Mouse (Mus musculus): ENCODE data around the gene Ndufc1. TPM values are rescaled to one million over a fixed set of nuclear protein-coding genes. Genes with fewer than 3 reads are reported as not detected.
"Not testable (repeated sequence)": the region's sequence is repeated elsewhere in the genome, so short reads cannot be mapped to it uniquely, and the experiment has no call there.

Ndufc1 gene
- 126 and 167 TPM in 2 replicates for polyA plus RNA-seq (2012; rRNA removed)

DNA sequence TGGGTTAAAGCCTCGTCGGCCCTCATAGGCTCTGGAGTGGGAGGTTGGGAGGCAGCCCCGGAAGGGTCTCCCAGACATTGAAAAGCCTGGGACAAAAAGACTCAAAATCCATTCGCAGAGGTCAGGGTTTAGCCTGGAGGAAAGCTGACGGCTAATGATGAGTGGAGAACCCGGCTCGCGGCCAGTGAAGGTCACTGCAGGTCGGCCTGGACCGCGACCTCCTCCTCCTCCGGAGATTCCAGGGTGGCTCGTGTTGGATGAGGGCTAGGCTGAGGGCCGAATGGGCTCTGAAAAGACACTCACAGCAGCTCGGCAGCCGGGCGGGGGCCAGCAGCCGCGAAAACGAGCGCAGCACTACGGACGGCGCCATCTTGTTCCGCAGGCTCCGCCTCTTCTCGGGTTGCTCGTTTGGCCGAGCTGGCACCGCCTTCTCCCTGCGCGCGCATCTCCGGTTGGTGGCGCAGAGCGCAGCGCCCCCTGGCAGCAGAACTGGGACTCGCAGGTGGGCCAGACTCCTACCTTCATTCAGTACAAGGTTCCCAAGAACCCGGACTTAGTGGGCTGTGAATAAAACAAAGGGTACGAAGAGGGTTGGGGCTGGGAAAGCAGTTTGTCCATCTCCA is at the start of gene Ndufc1:
Ndufc1 (minus strand) TSS at position 428 of the 623 bp plus-strand sequence.
- DNase-seq (ENCODE audit: low read depth, low spot score), result peak; percentile 79
- WGBS, result under 1% methylated on average over 40 of the region's 40 CpGs

DNA sequence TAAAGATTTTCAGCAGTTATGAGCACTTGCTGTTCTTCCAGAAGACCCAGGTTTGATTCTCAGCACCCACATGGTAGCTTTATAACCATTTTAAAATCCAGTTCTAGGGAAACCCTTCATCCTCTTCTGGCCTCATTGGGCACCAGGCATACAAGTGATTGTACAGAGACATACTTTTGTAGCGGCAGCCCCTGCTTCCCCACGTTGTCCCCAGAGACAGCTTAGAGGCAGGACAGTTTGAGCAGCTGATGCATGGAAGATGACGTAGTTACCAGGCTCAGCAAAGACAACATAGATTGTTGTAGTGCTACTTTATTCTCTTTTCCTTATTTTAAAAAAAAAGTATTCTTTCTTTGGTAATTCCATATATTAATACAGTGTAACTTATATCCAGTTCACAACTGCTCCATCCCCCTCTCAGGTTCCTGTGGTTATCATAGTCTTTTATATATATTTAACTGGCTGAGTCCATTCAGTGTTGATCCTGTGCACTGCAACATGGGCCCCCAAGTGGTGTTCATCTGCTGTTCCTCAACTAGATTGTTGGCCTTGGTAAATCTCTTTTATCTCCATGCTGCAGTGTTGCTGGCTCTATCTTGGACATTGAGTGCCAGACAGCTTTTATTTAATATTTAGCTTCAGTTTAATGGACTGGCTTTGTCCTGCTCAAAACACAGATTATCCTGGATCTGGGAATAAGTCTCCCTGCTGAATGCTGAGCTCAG is 26.2 kb upstream of the Ndufc1 start:
- 86% methylated on average over 3 of the region's 3 CpGs for WGBS
- no peak for DNase-seq (ENCODE audit: low read depth, low spot score)

DNA sequence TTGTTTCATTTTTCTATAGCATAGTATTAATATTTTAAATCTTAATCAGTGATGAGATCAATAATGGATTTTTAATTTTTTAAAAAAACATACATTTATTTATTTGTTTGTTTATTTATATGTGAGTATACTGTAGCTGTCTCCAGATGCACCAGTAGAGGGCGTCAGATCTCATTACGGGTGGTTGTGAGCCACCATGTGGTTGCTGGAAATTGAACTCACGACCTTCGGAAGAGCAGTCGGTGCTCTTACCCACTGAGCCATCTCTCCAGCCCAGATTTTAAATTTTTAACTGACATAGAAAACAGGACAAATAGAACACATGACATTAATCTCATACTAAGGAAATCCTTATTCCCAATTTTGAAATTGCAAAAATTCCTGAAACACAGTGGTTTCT is 25.6 kb upstream of the Ndufc1 start:
- not testable (repeated sequence) for DNase-seq (ENCODE audit: low read depth, low spot score)
- WGBS, result 83% methylated on average over 5 of the region's 5 CpGs

DNA sequence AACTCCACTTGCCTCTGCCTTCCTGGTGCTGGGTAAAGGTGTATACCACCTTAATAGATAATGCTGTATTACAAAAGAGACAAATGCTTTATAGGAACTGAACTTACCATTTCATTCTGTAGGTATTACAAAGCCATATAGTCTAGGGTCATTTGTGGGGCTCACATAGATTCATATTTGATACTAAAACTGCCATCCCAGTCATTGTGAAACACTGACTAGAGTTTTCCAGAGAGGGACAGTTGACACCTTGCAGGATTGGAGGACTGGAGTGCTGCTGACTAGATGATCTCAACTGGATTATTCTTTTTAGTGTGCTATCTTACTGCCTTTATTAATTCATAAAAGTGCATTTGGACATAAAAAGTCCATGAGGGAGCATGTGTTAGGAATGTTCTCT is 16.6 kb upstream of the Ndufc1 start:
- no peak for DNase-seq (ENCODE audit: low read depth, low spot score)

DNA sequence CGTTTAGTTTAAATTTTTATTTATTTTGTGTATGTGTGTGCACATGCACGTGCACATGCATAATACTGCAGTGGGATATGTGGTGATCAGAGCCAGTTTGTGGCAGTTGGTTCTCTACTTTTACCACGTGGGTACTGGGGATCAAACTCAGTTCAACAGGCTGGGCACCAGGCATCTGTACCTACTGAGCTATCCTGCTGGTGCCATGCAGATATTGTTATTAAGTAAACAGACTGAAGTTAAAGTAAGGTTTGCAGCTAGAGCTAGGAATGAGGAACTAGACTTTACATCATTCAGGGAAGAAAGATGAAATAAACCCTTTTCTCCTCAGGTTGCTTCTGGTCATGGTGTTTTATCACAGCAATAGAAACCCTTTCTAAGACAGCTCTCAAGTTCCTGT is 13.1 kb upstream of the Ndufc1 start:
- WGBS, result 30% methylated on average over 3 of the region's 3 CpGs
- DNase-seq (ENCODE audit: low read depth, low spot score), result no peak

DNA sequence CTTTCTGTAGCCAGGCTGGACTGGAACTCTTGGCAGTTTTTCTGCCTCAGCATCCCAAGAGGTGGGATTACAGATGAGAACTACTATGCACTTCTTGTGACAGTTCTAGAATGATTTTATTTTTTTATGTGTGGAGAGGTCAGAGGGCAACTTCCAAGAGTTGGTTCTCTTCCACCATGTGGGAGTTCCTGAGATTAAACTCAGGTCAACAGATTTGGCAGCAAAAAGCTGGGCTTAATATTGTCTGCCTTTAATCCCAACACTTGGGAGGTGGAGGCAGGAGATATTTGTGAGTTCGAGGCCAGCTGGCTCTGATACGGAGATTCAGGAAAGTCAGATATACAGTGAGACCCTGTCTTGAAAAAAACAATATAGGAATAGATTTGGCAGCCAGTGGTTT is 9.2 kb upstream of the Ndufc1 start:
- no peak for DNase-seq (ENCODE audit: low read depth, low spot score)
- WGBS, result 47% methylated on average over 2 of the region's 2 CpGs

DNA sequence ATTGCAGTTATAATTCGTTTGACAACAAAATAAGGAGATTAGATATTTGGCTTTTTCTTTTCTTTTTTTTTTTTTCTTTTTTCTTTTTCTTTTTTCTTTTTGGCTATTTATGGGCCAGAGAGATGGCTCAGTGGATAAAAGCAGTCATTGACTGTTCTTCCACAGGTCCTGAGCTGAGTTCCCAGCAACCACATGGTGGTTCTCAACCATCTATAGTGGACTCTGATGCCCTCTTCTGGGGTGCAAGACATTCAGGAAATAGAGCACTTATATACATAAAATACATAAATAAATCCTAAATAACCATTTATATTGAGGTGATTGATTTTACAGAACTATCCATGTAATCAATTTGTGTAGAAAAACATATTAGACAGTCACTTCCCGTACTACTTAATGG is 8.7 kb upstream of the Ndufc1 start:
- WGBS, result 38% methylated on average over 2 of the region's 2 CpGs
- no peak for DNase-seq (ENCODE audit: low read depth, low spot score)

DNA sequence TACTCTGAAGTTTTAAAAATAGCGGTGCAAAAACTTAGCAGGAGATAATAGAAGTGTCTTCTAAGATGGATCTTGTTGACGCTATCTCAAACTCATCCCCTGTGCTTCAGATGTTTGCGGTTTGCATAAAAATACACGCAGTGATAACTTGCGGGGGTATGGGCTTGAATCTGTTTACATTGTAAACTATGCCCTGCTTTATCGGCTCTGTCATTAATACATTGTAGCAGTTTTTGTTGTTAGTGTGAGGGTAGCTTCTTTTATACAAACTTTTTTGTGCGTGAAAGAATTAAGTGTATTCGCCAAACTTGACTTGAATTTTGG is 8.3 kb upstream of the Ndufc1 start:
- DNase-seq (ENCODE audit: low read depth, low spot score), result no peak
- 3% methylated on average over 8 of the region's 8 CpGs for WGBS

DNA sequence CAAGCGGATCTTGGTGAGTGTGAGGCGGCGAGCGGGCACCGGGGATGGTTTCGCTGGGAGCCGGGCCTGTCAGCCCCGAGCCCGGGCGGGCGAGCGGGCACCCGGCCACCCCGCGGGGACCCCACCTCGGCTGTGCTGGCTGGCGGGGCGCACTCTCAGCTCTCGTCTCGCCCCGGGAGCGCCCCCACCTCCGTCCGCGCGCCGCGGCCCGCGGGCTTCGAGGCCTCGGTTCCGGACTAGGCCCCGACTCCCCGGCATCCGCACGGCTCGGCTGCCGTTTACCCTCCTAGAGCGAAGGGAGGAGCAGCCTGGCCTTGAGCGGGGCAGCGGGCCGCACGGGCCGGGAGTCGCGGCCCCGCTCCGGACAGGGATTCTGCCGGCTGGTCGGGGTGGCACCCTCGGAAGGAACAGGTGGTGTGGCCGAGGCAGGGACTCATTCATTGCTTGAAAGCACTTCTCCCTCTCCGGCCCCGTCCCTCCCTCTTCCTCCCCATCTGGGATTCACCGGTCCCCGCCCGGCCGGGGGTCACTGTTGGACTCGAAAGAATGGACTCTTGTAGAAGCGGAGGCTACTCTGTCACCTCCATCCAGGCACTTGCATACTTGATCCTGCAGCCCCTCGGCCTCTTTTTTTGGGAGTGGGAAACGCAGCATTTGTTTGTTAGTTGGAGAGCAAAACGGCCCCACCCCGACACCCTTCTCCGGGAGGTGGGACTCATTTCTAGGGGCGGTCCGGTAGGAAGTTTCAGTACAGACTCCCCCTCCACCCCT is 7.8 kb upstream of the Ndufc1 start:
- DNase-seq (ENCODE audit: low read depth, low spot score), result no peak
- under 1% methylated on average over 68 of the region's 68 CpGs for WGBS

DNA sequence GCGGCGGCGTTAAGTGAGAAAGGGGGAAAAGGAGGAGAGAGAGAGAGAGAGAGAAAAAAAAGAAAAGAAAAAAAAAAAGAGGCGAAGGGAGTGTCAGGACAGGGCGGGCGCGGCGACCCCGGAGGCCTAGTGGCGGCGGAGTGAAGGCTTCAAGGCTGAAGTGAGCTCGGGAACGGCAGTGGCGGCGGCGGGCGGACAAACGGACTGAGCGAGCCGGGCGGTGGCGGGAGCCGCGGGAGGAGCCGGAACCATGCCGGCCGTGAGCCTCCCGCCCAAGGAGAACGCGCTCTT is 7.2 kb upstream of the Ndufc1 start:
- DNase-seq (ENCODE audit: low read depth, low spot score), result no peak
- WGBS, result under 1% methylated on average over 30 of the region's 30 CpGs

DNA sequence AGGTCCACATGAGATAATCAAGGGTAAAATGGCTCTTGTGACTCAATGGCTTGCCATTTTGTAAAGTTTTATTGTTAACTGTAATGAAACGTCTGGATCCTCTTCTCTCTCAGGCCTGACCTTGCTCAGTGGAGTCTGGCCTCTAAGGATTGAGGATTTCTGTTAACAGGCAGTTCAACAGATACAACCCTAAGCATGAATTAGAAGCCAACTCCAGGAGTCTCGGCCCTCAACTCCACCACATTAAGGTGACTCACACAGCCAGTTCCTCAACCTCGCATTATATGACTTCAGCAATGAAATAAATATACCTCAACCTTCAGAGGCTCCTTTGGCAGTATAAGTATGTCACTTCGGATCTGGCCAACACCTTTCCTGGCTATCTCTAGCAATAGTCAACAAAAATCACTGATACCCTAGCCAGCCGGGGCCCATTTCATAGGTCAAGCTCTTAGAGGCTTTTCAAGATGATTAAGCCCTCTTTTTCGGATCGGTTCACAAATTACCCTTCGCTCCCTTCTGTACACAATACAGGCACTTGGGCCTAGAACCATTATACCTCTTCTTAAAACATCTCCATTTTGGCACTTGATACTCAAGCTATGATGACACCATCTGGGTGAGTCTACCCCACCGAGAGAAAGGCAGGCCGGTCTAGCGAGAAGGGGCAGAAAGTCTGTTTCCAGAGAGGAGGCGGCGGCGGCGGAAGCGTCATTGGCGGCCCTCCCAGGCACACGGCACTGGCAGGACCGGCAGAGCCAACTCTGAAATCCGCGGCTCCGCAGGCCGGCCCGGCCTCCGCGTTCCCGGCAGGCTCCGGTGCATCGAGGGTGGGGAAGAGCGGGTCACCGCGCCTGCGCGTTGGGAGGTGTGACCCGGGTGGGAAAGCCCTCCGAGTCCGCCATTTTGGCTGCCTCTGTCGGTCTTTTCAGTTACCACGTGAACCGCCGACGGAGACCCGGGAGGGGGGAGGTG is 6.6 kb upstream of the Ndufc1 start, which contains the start of gene Naa15:
Naa15 (plus strand) TSS at position 51 of the 975 bp plus-strand sequence.
- DNase-seq (ENCODE audit: low read depth, low spot score), result peak; percentile 73
- WGBS, result 1% methylated on average over 43 of the region's 43 CpGs

DNA sequence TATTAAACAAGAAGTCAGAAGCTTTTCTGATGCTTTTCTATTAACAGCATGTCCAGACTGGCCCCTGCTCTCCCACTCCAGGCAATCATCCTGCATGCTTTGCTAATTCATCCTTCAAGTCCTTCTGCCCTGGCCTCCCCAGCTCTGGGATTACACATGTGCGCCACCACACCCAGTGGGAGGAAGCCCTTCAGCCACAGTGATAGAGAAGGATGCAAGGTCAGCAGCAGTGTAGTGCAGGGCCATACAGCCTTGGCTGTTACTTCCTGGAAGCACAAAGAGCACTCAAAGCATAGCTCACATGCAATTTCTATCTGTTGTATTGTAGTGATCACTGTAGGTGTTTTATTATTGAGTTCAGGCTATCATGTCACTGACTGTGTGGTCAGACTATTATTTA is 4.5 kb upstream of the Ndufc1 start:
- no peak for DNase-seq (ENCODE audit: low read depth, low spot score)
- WGBS, result 67% methylated on average over 1 of the region's 1 CpGs

DNA sequence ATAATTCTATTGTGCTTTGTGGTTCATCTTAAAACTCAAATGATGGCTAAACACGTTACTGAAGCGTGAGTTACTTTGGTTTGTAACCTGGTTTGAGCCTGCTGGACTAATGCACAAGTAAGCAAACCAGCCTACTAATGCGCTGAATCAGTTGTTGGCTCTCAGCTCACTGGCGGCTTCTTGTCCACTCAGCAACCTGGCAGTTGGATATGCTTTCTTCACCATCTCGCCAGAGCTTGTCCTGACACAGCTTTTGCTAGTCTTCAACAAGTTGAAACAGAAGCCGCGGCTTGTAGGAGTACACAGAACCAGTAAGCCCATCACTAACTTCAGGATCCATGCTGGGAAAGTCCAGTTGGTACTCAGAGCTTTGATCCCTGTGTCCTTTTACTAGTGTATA is 3.7 kb upstream of the Ndufc1 start:
- DNase-seq (ENCODE audit: low read depth, low spot score), result no peak
- WGBS, result 93% methylated on average over 7 of the region's 7 CpGs

DNA sequence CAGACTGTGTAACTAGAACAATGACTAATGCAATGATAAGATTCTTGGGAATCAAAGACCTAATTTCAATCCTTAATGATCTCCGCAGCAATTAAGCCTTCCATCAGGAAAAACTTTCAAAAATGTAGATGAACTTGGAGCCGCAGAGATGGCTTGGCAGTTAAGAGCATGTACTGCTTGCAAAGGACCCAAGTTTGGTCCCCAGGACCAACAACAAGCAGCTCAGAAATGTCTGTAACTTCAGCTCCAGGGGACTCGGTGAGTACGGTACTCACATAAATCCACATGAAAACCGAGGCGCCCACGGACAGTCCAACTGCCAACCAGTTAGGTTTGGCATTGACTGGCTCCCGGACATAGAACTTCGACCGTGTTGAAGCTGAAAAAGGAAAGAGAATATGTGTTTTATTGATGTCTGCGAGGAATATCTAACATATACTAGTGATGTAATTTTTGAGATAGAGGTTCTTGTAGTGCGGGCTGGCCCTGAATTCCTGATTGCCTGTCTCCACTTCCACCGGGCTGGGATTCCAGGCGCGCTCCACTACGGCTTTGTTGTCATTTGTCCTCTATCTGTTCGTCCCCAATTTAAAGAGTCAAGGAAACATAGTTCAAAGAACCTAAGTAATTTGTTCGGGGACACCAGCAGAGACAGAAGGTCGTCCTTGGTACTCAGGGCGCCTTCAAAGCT is 773 bp downstream of the Ndufc1 start:
- WGBS, result 11% methylated on average over 20 of the region's 20 CpGs
- no peak for DNase-seq (ENCODE audit: low read depth, low spot score)

DNA sequence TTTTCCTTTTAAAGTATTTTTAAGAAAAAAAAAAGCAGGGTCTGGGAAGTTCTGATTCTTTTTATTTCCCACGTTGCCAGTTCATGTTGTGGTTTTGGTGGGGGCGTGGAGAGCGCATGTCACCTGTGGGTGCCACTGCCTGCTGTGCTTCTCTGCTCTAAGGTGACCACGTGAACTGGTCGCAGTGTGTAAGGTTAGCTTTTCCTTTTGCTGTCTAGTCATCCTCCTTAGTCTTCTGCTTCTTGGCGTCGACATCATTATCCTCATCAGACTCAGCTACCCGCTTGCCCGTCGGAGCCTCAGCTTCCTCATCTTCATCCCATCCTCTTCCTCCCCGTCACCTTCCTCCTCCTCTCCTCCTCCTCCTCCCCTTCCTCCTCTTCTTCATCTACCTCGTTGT is 6.2 kb downstream of the Ndufc1 start:
- WGBS, result 92% methylated on average over 12 of the region's 12 CpGs
- no peak for DNase-seq (ENCODE audit: low read depth, low spot score)

DNA sequence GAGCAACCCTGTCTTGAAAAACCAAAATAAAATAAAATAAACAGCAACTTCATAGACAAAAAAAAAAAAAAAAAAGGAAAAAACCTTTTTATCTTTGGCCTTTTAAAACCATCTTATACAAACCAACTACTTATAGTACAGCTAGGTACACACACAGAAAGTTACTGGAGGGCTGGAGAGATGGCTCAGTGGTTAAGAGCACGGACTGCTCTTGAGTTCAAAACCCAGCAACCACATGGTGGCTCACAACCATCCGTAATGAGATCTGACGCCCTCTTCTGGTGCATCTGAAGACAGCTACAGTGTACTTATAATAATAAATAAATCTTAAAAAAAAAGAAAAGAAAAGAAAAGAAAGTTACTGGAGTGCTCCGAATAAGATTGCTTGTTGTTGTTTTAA is 6.7 kb downstream of the Ndufc1 start:
- WGBS, result 76% methylated on average over 4 of the region's 4 CpGs
- not testable (repeated sequence) for DNase-seq (ENCODE audit: low read depth, low spot score)

DNA sequence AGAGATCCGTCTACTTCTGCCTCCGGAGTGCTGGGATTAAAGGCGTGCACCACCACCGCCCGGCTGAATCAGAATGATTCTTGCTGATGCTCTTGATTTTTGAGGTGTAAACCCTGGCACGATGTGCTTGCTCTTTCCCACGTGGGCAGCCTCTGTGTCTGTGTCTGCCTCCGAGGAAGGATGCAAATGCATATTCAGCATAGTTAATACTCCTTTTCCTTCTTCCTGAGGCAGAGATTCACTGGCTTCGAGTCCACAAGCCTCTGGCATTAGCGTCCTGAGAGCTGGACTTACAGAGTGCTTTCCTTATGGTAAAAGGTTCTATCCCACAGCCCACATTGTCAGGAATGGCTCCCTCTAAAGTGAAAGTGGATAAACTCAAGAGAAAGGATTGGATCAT is 8.1 kb downstream of the Ndufc1 start:
- 63% methylated on average over 10 of the region's 10 CpGs for WGBS
- DNase-seq (ENCODE audit: low read depth, low spot score), result no peak

DNA sequence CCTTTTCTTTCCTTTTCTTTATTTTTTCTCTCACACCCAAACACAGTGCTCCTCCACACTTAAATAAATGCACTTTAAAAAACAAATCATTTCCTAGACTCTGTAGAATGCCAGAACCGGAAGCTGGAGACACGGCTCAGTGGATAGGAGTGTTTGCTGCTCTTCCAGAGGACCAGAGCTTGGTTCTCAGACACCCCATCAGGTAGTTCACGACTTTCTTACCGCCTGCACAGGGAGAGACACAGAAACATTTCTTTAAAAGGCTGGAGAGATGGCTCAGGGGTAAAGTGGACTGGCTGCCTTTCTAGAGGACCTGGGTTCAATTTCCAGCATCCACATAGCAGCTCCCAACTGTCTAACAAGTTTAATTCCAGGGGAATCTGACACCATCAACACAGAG is 9.3 kb downstream of the Ndufc1 start:
- WGBS, result 50% methylated on average over 4 of the region's 4 CpGs
- no peak for DNase-seq (ENCODE audit: low read depth, low spot score)

DNA sequence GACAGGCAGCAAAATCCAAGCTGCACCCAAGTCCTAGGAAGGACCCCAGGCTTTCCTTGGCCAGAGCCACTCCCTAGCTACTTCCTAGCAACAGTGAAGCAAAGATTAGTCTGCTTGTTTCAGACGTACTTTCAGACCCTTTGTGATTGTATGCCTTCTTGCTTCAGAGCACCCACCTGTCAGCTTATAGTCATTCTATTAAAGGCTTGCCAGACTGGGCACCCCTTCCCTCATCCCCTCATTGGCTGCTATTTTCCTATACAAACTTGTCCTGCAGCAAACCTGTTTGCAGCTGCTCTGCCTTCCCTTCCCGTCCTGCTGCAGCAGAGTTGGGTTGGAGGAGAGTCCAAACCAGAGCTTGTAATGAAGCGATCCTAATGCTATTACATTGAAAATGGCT is 10.1 kb downstream of the Ndufc1 start:
- 27% methylated on average over 3 of the region's 3 CpGs for WGBS

More for the DNA sequence above, 10.1 kb downstream of the Ndufc1 start:
- no peak for DNase-seq (ENCODE audit: low read depth, low spot score)

All from large intestine, adult 2 months (tissue).